Mouse (Mus musculus) testis, adult 10 weeks (tissue): ENCODE measurements around the gene Bank1. TPM values are rescaled to one million over a fixed set of nuclear protein-coding genes. Genes with fewer than 3 reads are reported as not detected.

Experiments used
- polyA plus RNA-seq: library from polyadenylated mRNA; stranded (reverse); fragments of 350-450 nt; fragmentation: Illumina TruSeq; extraction: RNeasy Lipid Tissue Mini Kit (QIAGEN cat#74804); gene quantifications from one replicate; pipeline ENCODE4 v1.2.3, GENCODE M21; 2014; ENCODE audit warnings: low read depth, low replicate concordance

Bank1 gene
- 1.1 TPM for polyA plus RNA-seq

DNA sequence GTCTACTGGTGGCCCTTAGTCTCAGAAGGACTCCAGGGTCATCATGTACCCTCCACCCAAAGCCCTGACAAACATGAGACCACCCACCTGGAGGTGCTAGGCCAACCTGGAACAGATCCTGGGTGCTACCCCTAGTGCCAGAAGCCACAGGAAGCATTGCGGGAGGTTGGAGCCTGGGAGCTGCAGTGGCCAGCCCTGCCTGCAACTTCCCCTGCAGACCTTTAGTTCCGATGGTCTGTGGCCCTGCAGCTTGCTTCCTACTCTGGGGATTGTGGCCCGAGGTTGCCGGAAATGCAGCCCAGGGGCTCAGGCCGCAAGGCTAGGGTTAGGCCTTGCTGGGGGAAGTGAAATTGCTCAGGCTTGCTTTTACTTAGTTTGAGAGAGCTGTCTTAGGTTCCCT is at the start of gene Bank1:
Bank1 (minus strand) TSS at position 284 of the 400 bp plus-strand sequence.

